Mouse (Mus musculus): ENCODE measurements around the gene a.

DNA sequence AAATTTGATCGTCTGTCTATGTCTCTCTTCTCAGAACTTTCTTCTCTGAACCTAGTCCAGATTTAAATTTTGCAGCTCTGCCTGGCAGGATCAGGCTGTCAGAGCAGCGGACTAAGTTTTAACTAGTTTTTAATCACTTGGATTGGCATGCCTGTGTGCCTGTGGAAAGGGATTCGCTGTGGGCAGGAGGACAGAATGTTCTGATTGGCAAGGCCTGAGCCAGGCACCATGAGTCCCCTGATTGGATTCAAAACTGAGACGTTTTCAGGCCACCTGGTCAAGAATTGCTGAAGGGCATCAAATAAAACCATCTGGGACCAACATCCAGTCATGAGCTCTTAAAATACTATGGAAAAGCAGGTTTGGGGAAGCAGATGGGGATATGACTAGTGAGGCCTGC, 8.8 kb upstream of the a start:
- no peak for TF ChIP-seq CTCF (conservative IDR thresholded peaks at IDR 0.05; ENCODE audit: insufficient read depth, insufficient read length, low read depth, low read length)
- TF ChIP-seq POLR2A (IDR thresholded peaks at IDR 0.05; ENCODE audit: low read depth, low read length), result no peak
